Mouse (Mus musculus) kidney, adult 9 months (tissue): ENCODE data around the gene Clic3.
A peak's percentile ranks its signal among the peaks of the same experiment; 100 is the strongest.

ENCODE experiments used
- DNase-seq: peaks from one replicate; pipeline ENCODE4 v3.0.0; 2022

The Clic3 gene

DNA sequence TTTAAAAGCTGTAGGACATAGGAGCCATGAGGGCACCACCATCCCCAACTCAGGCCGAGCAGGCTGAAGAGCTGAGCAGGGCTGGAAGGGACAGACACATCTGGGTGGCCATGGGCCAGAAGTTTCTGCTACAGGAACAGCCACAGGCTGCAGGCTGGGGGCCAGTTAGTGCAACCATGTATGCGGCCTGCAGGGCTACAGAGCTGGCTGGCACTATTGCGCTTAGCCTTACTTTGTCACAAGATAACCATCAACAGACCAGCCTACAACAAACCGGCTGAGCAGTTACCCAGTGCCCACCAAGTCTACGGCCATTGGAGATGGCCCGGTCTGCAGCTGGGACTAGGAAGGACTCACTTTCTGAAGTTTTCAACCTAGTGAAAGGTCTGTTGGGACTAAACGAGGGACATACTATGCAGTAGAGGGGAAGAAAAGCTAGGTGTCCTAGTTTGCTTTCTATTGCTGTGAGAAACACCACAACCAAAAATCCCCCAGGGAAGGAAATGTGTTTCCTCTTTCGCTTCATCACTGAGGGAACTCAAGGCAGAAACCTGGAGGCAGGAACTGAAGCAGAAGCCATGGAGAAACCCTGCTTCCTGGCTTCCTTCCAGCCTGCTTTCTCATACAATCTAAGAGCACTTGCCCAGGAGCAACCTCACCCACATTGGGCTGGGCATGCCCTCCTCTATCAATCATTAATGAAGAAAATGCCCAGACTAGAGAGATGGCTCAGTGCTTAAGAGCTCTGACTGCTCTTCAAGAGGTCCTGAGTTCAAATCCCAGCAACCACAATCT is 5.6 kb upstream of the Clic3 start:
- DNase-seq = peak; percentile 44

DNA sequence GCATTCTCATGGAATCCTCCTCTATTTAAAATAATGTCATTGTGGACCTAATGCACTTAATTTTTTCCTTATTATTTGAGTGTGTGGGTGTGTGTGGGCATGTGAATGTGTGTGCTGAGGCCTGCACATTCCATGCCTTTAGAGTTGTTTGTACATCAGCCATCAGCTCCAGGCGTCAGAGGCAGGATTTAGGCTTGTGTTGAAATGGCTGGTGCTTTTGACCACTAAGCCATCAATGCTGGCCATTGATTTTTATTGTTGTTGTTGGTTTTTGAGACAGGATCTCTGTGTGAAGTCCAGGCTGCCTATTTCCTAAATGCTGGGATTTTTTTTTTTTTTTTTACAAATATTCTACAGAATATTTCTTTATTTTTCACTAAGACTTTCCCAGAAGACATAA is 3.7 kb upstream of the Clic3 start:
- no peak for DNase-seq

DNA sequence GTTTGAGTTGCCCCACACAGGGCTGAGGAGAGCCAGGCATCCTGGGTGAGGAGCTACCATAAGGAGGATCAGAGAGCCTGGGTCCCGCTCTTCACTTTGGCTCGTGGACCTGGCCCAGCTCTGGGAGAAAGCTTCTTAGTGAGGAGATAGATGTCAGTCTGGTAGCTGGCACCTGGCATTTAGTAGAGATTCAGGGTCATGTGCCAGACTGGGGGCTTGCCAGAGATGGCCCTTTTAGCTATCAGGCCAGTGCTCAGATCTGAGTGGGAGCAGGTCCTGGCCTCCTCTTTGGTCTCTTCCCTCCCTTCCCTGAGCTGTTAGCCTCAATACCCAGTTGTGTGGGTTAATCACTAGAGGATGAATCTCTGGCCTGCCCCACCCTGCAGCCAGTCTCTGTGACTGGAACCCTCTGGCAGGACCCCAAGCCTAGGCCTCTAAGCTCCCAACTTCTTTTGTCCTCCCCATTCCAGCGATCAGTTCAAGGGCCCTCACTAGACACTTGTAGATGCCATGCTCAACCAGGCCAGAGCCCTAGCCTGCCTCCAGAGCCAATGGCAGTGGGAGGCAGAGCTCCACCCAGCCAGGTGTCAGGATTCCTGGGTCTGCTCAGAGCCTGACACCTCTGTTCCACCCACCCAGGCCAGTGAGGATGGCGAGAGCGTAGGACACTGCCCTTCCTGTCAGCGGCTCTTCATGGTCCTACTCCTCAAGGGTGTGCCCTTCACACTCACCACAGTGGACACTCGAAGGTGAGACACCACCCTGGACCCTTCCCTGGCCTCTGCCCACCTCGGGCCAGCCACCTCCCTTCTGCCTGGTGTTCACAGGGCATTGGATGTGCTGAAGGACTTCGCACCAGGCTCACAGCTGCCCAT is 621 bp downstream of the Clic3 start:
- no peak for DNase-seq

DNA sequence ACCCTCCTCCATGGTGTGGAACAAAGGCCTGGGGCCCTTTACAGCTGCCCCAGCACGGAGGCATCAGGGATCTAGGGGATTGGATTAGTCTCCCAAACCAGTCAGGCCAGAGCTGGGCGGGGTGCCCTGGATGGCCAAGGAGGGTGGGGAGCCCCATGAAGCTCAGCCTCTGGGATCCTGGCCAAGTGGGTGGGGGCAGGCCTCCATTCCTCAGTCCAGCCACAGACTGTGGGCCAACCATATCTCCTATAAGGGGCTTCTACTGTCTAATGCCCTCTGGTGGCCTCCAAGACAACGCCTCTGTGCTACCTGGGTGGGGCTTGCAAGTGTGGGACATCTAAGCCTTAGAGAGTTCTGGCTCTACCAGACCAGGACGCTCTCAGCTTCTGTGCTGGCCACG is 2.3 kb downstream of the Clic3 start:
- DNase-seq = no peak

DNA sequence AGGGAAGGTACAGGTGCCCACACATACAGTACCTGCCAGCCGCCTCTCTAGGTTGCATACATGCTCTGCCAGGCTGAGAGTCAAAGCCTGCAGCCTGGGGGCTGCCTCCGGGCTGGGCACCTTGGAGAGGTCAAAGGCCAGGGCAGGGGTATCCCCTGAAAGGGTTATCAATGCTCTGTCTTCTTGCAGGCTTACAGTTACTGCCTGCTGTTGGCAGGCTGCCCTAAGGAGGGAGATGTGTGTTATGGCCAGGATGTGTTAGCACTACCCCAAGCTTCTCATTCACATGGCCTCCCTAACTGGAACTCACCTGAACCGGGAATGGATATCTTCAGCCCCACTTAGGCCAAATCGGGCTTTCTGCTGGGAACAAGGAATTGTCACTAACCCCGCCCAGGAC is 3.5 kb downstream of the Clic3 start:
- DNase-seq = no peak

DNA sequence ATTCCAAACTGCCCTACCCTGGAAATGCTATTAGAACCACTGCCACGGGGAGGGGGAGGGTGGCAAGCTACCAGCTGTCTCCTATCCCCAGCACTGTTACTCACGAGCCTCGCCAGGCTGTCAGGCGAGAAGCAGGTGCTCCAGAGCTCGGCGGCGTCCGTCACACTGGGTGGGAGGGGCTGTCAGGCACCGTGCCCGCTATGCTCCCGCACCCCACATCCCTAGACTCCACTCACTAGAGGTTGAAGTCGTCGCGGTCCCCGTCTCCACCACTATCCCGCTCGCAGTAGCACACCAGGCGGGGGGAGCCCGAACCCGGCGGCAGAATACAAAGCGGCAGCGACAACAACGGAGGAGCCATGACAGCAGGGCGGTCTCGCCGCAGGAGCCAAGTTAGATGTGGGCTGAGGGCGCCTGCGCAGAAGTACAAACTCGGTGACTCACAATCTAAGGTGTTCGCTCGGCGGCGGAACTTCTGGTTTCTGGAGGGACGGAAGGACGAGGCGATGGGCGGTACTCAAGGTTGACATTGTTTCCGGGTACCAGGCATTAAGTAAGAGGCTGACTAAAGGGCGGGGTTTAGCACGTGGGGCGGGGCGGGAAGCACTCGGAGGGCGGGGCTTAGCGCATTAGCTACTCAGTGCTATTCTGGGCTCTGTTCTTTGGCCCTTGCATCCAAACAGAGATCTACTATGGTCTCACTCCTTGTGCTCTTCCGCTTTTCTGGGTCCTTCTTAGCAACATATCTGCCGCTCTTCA is 4.1 kb downstream of the Clic3 start, which contains the start of gene Paxx:
Paxx (minus strand) TSS at position 544 of the 759 bp plus-strand sequence.
- DNase-seq = peak; percentile 98

DNA sequence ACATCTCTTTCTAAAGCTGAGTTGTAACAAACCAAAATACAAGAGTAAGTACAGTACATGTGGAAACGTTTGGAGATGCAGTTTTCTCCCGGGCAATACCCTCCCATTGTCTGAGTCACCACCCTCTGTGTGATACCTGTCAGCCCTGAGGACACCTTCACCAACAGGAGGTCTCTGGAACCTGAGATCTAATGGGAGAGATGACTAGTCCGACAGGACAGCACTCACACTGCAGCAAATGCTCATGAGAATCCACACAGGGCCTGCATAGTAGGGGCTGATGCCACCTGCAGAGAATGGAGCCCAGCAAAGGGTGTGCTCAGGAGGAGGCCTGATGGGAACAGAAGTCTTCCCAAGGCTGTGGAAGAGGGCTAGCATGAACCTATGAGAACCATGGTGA is 4.8 kb downstream of the Clic3 start:
- DNase-seq = no peak

DNA sequence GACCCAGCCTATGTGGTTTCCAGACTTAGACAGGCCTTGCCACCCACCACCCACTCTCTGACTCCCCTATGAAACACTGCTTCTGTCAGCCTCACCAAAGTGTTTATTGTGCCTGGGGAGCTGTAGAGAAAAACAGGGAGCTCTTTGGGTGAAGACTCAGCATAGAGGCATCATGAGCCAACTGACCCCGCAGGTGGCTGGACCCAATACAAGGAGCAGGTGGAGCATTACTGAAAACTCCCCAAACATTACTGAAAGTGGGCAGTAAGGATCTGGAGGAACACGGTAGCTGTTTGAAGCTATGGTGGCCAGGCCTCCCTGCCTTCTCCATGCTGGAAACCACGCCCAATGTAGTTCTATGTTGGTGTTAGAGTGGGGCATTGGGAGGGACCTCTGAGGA is 7.0 kb downstream of the Clic3 start:
- no peak for DNase-seq

DNA sequence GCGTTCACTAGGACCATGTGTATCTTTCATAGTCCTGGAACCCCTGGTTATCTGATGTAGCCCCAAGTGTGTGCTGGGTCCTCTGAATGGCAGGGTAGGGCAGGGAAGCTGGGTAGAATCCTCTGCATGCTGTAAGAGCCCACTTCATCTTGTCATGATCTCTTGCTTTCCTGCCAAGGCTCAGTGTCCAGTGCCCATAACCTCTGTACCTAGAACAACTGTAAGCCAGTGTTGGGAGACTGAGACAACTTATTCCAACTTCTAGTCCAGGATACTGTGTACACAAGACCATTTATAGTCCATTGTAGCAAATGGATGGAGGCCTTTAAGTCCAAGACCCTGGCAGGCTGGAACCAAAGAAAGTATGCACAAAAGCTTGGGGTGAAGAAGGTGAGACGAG is 8.6 kb downstream of the Clic3 start:
- DNase-seq = no peak

DNA sequence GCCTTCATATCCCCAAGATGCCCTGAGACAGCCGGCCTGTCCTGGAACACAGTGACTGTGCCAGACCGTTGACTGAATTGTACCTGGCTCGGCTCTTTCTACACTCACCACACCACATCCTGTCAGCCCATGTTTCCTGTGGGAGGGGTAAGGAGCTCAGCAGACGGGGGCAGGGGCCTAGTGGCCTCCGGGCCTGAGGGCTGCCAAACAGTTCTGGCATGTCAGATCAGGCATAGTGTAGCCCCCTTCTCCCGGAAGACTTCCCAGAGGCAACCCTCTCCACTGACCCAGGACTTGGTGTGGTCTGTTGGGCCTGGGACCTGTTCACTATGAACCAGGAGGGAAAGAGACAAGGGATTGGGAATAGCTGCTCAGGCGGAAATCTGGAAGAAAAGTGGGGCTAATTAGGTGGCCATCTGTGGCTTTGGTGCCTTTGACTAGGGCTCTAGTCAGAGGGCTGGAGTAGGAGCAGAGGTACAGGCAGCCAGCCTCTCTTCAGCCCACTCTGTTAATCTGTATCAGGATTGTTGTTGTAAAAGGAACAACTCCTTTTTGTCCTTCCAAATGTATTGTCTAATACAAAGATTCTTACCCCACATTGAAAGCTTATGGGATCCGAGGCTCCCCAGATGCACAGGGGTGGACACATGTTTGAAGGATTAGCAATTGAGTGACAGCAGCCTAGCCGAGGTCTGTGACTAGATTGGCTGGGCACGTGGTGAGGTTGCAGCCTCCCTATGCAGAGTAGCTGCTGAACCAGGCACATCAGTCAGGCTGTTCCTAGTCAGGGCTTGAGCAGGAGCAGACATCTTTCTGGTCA is 9.4 kb downstream of the Clic3 start:
- no peak for DNase-seq

DNA sequence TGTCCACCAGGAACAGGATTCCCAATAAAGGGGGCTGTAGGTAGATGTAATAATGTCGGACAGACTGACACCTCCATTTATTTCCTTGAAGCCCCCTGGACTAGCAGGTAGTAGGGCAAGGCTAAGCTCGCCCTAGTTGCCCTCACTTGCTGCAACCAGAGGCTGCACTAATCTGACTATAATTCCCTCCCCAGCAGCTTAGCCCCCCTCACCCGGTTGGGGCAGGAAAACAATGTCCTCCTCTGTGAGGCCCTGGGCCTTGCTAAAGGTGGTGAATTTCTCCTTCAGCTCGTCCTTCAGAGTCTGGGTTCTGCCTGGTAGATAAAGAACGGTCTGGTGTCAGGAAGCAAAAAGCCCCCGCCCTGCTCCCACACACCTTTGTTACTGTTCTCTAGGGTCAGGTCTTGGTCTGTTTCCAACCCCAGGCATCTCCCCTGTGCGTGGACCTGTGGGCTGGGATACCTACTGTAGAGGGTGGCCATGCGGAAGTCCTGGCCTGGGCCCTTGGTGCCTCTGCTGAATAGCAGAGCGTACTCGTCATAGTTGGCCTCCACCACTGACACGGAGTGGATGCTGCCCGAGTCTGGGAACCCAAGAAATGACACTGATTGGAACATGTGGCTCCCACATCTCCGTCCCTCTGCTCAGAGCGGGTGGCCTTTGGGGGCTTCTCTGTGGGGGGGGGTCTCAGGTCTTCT is 11.1 kb downstream of the Clic3 start:
- no peak for DNase-seq

DNA sequence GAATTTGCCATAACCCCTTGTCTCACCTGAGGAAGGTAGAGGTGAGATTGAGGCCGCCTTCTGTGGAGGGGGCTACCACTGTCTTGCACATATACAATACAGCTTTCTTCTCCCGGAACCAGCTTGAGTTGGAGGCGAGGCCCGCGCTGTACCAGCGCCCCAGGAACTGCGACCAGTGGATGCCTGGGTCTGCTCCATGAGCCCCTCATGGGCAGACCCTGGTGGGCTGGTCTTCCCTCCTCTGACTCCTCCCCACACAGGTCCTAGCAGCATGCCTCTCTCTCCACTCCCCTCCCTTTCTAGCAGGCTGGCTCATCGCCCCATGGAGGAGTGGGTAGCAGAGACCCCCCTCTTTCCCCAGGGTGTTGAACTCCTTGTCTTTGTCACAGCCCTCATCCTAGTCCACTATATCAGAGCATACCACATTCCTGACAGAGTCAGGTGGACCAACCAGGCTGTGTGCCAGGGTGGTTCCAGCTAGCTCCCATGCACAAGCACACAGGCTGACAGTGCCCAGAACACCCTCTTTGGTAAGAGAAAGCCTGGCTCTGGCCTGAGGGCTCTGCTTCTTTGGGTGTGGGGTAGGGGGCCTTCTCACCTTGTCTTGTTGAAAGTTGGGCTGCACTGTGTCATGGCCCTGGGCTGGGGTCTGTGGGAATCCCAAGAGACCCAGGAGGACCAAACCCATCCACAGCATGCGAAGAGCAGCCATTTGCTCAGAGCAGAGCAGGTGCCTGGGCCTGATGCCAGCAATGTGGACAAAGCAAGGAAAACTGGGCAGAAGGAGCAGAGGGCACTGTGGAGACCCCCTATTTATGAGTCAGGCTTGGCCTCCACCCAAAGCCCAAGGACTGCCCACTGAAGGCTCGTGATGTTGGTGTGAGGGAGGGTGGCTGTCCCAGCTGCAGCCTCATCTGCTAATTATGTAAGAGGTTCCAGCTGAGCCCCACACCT is 12.6 kb downstream of the Clic3 start:
- DNase-seq = peak; percentile 50

DNA sequence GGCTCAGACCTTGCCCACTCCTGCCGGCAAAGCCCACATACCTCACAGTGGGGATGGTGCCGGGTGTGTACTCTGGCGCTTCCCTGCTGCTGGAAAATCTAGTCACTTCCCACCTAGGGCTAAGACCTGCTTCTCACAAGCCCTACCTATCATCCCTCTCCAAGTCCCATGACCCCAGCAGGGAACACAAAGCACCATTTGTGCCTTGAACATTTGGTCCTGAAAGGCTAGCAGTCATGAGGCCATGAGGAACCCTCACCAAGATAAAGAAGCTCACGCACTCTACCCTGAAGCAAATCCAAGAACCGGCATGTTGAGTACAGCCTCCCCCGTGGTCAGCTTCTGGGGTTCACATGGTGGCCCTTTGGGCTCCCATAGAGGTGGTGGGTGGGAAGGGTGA is 13.3 kb downstream of the Clic3 start, which contains the start of gene Ptgds:
Ptgds (minus strand) TSS at position 78 of the 400 bp plus-strand sequence.
- DNase-seq = no peak

DNA sequence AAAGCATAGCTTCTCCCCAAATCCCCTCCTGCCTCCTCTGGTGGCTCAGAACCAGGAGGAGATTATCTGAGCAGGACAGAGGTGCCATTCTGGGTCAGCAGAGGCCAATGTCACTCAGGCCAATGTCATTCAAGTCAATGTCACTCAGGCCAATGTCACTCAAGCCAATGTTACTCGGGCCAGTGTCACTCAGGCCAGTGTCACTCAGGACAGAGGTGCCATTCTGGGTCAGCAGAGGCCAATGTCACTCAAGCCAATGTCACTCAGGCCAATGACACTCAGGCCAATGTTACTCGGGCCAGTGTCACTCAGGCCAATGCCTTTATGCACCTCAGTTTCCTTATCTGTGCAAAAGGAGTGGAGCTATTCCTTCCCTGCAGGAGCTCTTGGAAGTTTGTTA is 15.9 kb downstream of the Clic3 start:
- no peak for DNase-seq

DNA sequence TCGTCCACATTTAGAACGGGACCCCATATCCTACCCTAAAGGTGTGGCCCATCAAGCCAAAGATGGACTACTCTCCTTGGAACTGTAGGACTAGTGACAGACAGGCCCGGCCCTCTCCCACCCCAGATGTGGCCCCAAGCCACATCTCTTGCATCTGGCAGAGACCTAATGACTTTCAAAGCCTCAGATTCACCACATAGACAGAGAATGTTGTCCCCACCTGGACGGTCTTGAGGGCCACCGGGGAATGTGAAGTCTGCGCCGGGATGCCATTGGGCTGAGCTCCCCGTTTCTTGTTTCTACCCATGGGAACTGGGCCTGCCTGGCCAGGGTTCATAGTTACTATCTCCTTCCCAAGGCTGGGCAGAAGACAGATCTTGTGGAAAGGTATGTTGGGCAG is 20.9 kb downstream of the Clic3 start:
- no peak for DNase-seq

DNA sequence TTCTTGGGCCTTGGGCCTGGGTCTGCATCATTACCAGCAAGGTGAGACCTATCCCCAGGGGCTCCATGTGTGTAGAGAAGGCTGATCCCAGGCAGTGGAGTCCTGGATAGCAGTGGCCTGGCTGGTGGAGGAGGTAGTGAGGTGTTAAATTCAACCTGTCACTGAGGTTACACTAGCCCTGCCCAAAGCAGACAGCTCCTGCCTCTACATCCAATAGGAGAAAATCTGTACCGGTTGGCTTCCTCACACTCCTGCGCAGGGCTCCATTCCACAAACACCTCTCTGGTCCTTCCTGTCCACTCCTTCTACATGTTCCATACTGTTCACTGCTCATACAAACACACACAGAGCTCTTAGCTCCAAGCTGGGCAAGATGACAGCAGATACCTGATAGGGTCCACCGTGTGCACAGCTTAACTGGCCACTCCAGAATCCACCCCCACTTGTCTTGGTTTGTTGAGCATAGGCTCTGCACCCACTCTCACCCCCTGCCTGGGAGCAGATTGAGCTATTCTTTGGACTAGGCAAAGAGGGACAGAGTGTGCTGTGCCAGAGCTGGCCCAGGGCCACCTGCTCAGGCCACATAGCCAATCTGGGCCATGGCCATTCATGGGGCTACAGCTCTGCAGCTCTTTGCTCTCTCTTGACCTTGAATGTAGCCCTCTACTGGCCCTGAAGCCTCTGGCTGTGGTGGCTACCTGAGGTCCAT is 21.5 kb downstream of the Clic3 start:
- peak; percentile 72 for DNase-seq

DNA sequence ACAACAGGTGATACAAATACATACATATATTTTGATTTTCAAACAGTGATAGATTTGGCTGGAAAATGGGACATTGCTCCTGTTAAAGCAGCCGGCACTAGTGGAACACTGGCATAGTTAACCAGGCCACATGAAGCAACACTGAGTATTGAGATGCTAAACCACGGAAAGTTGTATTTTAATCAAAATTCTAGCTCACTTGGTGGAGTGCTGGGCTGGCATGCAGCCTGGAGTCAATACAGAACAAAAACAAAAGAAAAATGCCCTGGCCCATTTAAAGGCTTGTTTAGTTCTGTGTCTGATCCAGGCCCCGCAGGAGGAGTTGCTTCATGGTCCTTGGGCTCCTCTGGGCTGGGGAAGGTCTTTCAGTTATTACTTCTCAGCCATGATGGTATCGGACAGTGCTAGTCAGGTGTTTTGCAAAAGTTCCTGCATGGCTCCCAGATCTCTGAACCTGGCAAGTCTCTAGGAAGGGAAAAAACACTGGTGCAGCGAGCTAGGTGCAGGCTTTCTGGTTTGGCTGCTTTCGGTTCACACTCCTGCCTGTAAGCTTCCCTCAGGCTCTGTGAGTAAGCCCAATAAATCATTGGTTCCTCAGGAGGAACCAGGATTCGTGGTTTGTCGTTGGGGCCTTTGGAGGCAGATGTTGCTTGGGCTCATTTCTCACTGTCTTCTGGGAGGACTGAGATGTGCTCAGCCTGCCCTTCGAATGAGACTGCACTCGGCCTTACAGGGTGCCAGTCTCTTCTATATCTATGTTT is 23.1 kb downstream of the Clic3 start:
- no peak for DNase-seq

DNA sequence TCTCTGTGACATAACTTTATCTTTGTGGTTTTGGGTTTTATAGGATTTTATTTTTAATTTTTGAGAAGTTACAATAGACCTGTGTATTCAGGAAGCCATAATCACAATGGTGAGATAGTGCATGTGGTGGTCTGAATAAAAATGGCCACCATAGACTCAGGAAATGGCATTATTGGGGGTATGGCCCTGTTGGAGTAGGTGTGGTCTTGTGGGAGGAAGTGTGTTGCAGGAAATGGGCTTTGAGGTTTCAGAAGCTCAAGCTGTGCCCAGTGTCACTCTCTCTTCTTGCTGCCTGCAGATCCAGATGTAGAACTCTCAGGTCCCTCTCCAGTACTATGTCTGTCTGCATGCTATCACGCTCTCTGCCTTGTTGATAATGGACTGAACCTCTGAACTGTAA is 23.9 kb downstream of the Clic3 start:
- no peak for DNase-seq

DNA sequence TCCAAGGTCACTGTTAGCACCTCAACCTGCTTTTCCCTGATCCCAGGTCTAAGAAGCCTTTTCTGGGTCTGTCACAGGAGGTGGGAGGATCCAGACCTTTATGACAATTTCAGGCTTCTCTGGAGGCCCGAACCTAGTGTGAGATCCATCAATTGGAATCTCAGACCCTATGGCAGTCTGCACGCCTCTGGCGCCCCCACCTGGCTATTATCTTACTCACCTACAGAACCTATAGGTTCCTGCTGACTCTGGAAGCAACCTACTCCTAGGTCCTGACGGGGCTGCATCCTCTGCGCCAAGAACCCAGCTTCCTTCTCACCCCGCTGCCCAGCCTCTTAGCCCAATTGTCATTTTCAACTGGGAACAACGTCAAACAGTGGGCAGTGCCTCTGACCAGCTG is 26.3 kb downstream of the Clic3 start:
- DNase-seq = peak; percentile 51
